Mouse (Mus musculus) MEL (cell line): ENCODE measurements around the gene Utrn. TPM values are rescaled to one million over a fixed set of nuclear protein-coding genes. Genes with fewer than 3 reads are reported as not detected.

Experiments used
- DNase-seq: peaks from one replicate; pipeline ENCODE4 v3.0.0; 2011; ENCODE audit warnings: low read depth, low spot score
- H3K27ac ChIP-seq: 2 replicates; pipeline ENCODE4 v1.5.1; 2012; ENCODE audit warnings: low read depth, mild to moderate bottlenecking, control low read depth, low read length, moderate library complexity; ENCODE audit not compliant: control insufficient read depth
- H3K27me3 ChIP-seq, 2 experiments: fragments of 150-350 bp in 1 of 2; sonication (generic) in 1 of 2; 2 replicates each; pipeline ENCODE4 v1.6.1; 2012; ENCODE audit warnings: low read length in 2 of 2, mild to moderate bottlenecking in 2 of 2, improper control_type of control experiment in 1 of 2, moderate library complexity in 1 of 2; ENCODE audit not compliant: insufficient read depth in 2 of 2, control insufficient read depth in 1 of 2
- H3K36me3 ChIP-seq, 2 experiments: 2 replicates each; pipeline ENCODE4 v1.6.1; 2012 to 2014; ENCODE audit warnings: low read length in 2 of 2, improper control_type of control experiment in 1 of 2, inconsistent platforms in 1 of 2, mild to moderate bottlenecking in 1 of 2; ENCODE audit not compliant: insufficient read depth in 2 of 2, control insufficient read depth in 1 of 2
- H3K4me1 ChIP-seq, 2 experiments: fragments of 150-350 bp in 1 of 2; sonication (generic) in 1 of 2; 2 replicates each; pipeline ENCODE4 v1.6.1; 2012; ENCODE audit warnings: low read length in 2 of 2, improper control_type of control experiment in 1 of 2, mild to moderate bottlenecking in 1 of 2; ENCODE audit not compliant: insufficient read depth in 2 of 2, control insufficient read depth in 1 of 2
- H3K4me3 ChIP-seq, 2 experiments: fragments of 150-350 bp in 1 of 2; sonication (generic) in 1 of 2; 2 replicates each; pipeline ENCODE4 v1.5.1; 2012; ENCODE audit warnings: low read depth in 2 of 2, low read length in 2 of 2, mild to moderate bottlenecking in 2 of 2, moderate library complexity in 2 of 2, control low read depth in 1 of 2, improper control_type of control experiment in 1 of 2; ENCODE audit not compliant: control insufficient read depth in 1 of 2, insufficient read depth in 1 of 2
- H3K79me2 ChIP-seq: 2 replicates; pipeline ENCODE4 v1.6.1; 2012; ENCODE audit warnings: mild to moderate bottlenecking, low read length, moderate library complexity; ENCODE audit not compliant: control insufficient read depth, poor library complexity, insufficient read depth
- H3K9ac ChIP-seq: 2 replicates; pipeline ENCODE4 v1.6.1; 2012; ENCODE audit warnings: low read depth, mild to moderate bottlenecking, control low read depth, low read length, moderate library complexity; ENCODE audit not compliant: control insufficient read depth, poor library complexity, severe bottlenecking
- H3K9me3 ChIP-seq: fragments of 150-350 bp; sonication (generic); replicated peaks from 2 replicates; pipeline ENCODE4 v1.6.1; 2012; ENCODE audit warnings: mild to moderate bottlenecking, low read length, improper control_type of control experiment, moderate library complexity; ENCODE audit not compliant: insufficient read depth
- CHD2 ChIP-seq: IDR thresholded peaks from 2 replicates; pipeline ENCODE4 v1.6.1; 2011; ENCODE audit warnings: low read length, improper control_type of control experiment
- E2F4 ChIP-seq: IDR thresholded peaks from 2 replicates; pipeline ENCODE4 v1.6.1; 2011; ENCODE audit warnings: low read depth, low read length, improper control_type of control experiment, borderline replicate concordance
- ELF1 ChIP-seq: IDR thresholded peaks from 2 replicates; pipeline ENCODE4 v1.6.1; 2014; ENCODE audit warnings: low read depth, mild to moderate bottlenecking, inconsistent platforms, low read length, improper control_type of control experiment, moderate library complexity
- ETS1 ChIP-seq: IDR thresholded peaks from 2 replicates; pipeline ENCODE4 v1.6.1; 2012; ENCODE audit warnings: low read depth, mild to moderate bottlenecking, inconsistent platforms, low read length, improper control_type of control experiment, moderate library complexity
- HCFC1 ChIP-seq: IDR thresholded peaks from 2 replicates; pipeline ENCODE4 v1.6.1; 2012; ENCODE audit warnings: low read depth, mild to moderate bottlenecking, inconsistent platforms, low read length, improper control_type of control experiment, moderate library complexity
- MAZ ChIP-seq: IDR thresholded peaks from 2 replicates; pipeline ENCODE4 v1.6.1; 2012; ENCODE audit warnings: low read depth, mild to moderate bottlenecking, inconsistent platforms, low read length, improper control_type of control experiment
- MEF2A ChIP-seq: IDR thresholded peaks from 2 replicates; pipeline ENCODE4 v1.6.1; 2014; ENCODE audit warnings: low read depth, mild to moderate bottlenecking, inconsistent platforms, low read length, improper control_type of control experiment; ENCODE audit not compliant: poor library complexity, insufficient replicate concordance, severe bottlenecking; ENCODE audit errors: extremely low read depth
- MYB ChIP-seq: IDR thresholded peaks from 2 replicates; pipeline ENCODE4 v1.6.1; 2011; ENCODE audit warnings: mild to moderate bottlenecking, low read depth, low read length, improper control_type of control experiment
- MYC ChIP-seq: IDR thresholded peaks from 2 replicates; pipeline ENCODE4 v1.6.1; 2011; ENCODE audit warnings: low read depth, mild to moderate bottlenecking, low read length, improper control_type of control experiment, moderate library complexity
- RAD21 ChIP-seq: IDR thresholded peaks from 2 replicates; pipeline ENCODE4 v1.6.1; 2011; ENCODE audit warnings: mild to moderate bottlenecking, low read depth, low read length, improper control_type of control experiment
- SIN3A ChIP-seq: IDR thresholded peaks from 2 replicates; pipeline ENCODE4 v1.6.1; 2012; ENCODE audit warnings: low read length, improper control_type of control experiment, inconsistent platforms
- SMC3 ChIP-seq: IDR thresholded peaks from 2 replicates; pipeline ENCODE4 v1.6.1; 2011; ENCODE audit warnings: low read depth, low read length, improper control_type of control experiment
- TAL1 ChIP-seq: IDR thresholded peaks from 2 replicates; pipeline ENCODE4 v1.6.1; 2012; ENCODE audit warnings: mild to moderate bottlenecking, inconsistent platforms, low read length, moderate library complexity, mixed read lengths
- TBP ChIP-seq: IDR thresholded peaks from 2 replicates; pipeline ENCODE4 v1.8.0; 2011; ENCODE audit warnings: low read depth, low read length, improper control_type of control experiment
- UBTF ChIP-seq: IDR thresholded peaks from 2 replicates; pipeline ENCODE4 v1.6.1; 2012; ENCODE audit warnings: low read depth, mild to moderate bottlenecking, inconsistent platforms, low read length, improper control_type of control experiment, moderate library complexity, borderline replicate concordance; ENCODE audit not compliant: insufficient read depth
- ZMIZ1 ChIP-seq: IDR thresholded peaks from 2 replicates; pipeline ENCODE4 v1.6.1; 2012; ENCODE audit warnings: low read depth, mild to moderate bottlenecking, inconsistent platforms, low read length, improper control_type of control experiment, moderate library complexity
- ZNF384 ChIP-seq: IDR thresholded peaks from 2 replicates; pipeline ENCODE4 v1.6.1; 2012; ENCODE audit warnings: low read depth, mild to moderate bottlenecking, inconsistent platforms, low read length, improper control_type of control experiment
- polyA plus RNA-seq, 2 experiments: library from polyadenylated mRNA; stranded (reverse) in 1 of 2; unstranded in 1 of 2; fragments of >175 nt in 1 of 2; fragments of >200 nt in 1 of 2; gene quantifications; 2 replicates each; pipeline versions ENCODE4 v1.2.1 to v1.2.4; 2012; ENCODE audit warnings: low replicate concordance in 2 of 2, low read depth in 1 of 2; ENCODE audit not compliant: insufficient read length in 2 of 2, insufficient read depth in 1 of 2, missing spikeins in 1 of 2
- total RNA-seq: library from RNA; depleted of rRNA; stranded (reverse); fragments of 300-350 nt; gene quantifications from 2 replicates; pipeline ENCODE4 v1.2.3, GENCODE M21; 2012

Gene Utrn
- total and polyA plus RNA-seq, 3 experiments = 2.3 to 4.3 TPM; not detected in 1

DNA sequence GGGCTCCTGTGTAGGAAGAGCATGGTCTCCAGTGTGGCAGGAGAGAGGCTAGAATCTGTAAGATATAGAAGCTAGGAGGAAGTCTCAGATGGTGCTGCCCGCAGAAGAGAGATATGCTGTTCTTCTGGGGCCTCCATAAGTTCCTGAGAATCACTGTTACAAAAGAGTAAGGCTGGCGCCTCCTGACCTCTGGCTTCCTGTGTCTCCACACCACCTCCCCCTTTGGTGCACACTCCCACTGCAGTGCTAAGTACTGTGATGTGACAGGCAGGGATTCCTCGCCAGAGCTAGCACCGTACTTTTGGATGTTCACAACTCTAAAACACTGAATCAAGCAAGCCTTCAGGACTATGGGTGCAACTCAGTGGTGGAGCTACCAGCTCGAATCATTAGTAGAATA lies 140.1 kb downstream of the Utrn start:
- Histone ChIP-seq H3K79me2 (no peaks in the 10 kb centered on the region), H3K9me3 (no peaks in the 10 kb centered on the region), H3K27me3 (no peaks in the 10 kb centered on the region), H3K27ac (no peak overlapping the region), H3K4me1 (no peaks in the 10 kb centered on the region), H3K9ac (no peak overlapping the region), H3K36me3 (no peaks in the 10 kb centered on the region), H3K4me3 (no peak overlapping the region)
- TF ChIP-seq TBP (no peak), CHD2 (no peak), ZNF384 (no peak), MYC (no peak), HCFC1 (no peak), ZMIZ1 (no peak), UBTF (no peak)
- no peak for DNase-seq

DNA sequence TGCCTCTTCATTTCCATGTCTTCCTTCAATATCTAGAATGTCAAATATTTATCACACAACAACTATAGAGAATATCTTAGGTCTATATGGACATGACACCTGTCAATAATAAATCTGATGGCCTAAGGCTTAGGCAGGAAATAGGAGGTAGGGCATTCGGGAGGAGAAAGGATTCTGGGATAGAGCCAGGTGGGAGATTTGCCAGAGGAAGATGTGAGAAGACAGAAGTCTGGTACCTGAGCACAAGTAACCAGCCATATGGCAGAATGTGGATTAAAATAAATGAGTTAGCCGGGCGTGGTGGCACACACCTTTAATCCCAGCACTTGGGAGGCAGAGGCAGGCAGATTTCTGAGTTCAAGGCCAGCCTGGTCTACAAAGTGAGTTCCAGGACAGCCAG lies 141.3 kb downstream of the Utrn start:
- Histone ChIP-seq H3K9ac (no peak overlapping the region), H3K4me3 (no peak overlapping the region), H3K9me3 (no peaks in the 10 kb centered on the region), H3K36me3 (peaks cover 0 to 6% of the 10 kb centered on the region in 2 experiments; a peak in 2 of 4 replicates), H3K4me1 (peaks cover 0 to 9% of the 10 kb centered on the region in 2 experiments; a peak in 2 of 4 replicates), H3K79me2 (no peaks in the 10 kb centered on the region), H3K27me3 (no peaks in the 10 kb centered on the region), H3K27ac (no peak overlapping the region)
- no peak for DNase-seq
- TF ChIP-seq TAL1 = no peak
- TF ChIP-seq MYB = no peak
- no peak for TF ChIP-seq CHD2
- TF ChIP-seq ETS1 = no peak
- no peak for TF ChIP-seq UBTF
- TF ChIP-seq ZMIZ1 = no peak
- TF ChIP-seq MAZ = no peak
- no peak for TF ChIP-seq MEF2A
- no peak for TF ChIP-seq SIN3A
- no peak for TF ChIP-seq RAD21
- no peak for TF ChIP-seq SMC3
- TF ChIP-seq ELF1 = no peak
- no peak for TF ChIP-seq E2F4
